Mouse (Mus musculus) ES-Bruce4 (cell line): ENCODE data around the gene Ifitm2. TPM values are rescaled to one million over a fixed set of nuclear protein-coding genes. Genes with fewer than 3 reads are reported as not detected.
A peak's percentile ranks its signal among the peaks of the same experiment; 100 is the strongest.

Source experiments
- H3K27ac ChIP-seq: 2 replicates; pipeline ENCODE4 v1.5.1; 2012; ENCODE audit warnings: low read length, inconsistent platforms; ENCODE audit not compliant: insufficient read depth
- H3K27me3 ChIP-seq: 2 replicates; pipeline ENCODE4 v1.6.1; 2012; ENCODE audit warnings: mild to moderate bottlenecking, low read length, inconsistent platforms; ENCODE audit not compliant: control insufficient read depth, poor library complexity, insufficient read depth, severe bottlenecking
- H3K36me3 ChIP-seq: 2 replicates; pipeline ENCODE4 v1.6.1; 2012; ENCODE audit warnings: inconsistent platforms, mild to moderate bottlenecking, low read length, moderate library complexity; ENCODE audit not compliant: control insufficient read depth, poor library complexity, insufficient read depth, severe bottlenecking
- H3K4me1 ChIP-seq: one replicate; pipeline ENCODE4 v1.8.1; 2011; ENCODE audit warnings: low read length; ENCODE audit not compliant: control insufficient read depth, insufficient read depth
- H3K4me3 ChIP-seq: 2 replicates; pipeline ENCODE4 v1.5.1; 2011; ENCODE audit warnings: low read depth, mild to moderate bottlenecking, low read length
- H3K9ac ChIP-seq: 2 replicates; pipeline ENCODE4 v1.6.1; 2012; ENCODE audit warnings: low read depth, mild to moderate bottlenecking, inconsistent platforms; ENCODE audit not compliant: poor library complexity, severe bottlenecking
- H3K9me3 ChIP-seq: replicated peaks from 2 replicates; pipeline ENCODE4 v1.6.1; 2012; ENCODE audit warnings: mild to moderate bottlenecking, low read length, inconsistent platforms; ENCODE audit not compliant: control insufficient read depth, poor library complexity, insufficient read depth, severe bottlenecking
- CTCF ChIP-seq: IDR thresholded peaks from one replicate; pipeline ENCODE4 v1.8.1; 2011; ENCODE audit warnings: low read depth, low read length
- EP300 ChIP-seq: IDR thresholded peaks from 2 replicates; pipeline ENCODE4 v1.6.1; 2011; ENCODE audit warnings: low read depth, low read length; ENCODE audit not compliant: insufficient read depth
- POLR2A ChIP-seq: IDR thresholded peaks from one replicate; pipeline ENCODE4 v1.8.1; 2011; ENCODE audit warnings: low read length; ENCODE audit not compliant: insufficient read depth
- polyA plus RNA-seq: library from polyadenylated mRNA; stranded (reverse); fragments of >200 nt; gene quantifications from 2 replicates; pipeline ENCODE4 v1.2.4, GENCODE M21; 2011; ENCODE audit warnings: low read depth; ENCODE audit not compliant: missing spikeins, insufficient read depth, insufficient read length

Ifitm2 gene
- polyA plus RNA-seq, 1 experiment: 720 TPM

DNA sequence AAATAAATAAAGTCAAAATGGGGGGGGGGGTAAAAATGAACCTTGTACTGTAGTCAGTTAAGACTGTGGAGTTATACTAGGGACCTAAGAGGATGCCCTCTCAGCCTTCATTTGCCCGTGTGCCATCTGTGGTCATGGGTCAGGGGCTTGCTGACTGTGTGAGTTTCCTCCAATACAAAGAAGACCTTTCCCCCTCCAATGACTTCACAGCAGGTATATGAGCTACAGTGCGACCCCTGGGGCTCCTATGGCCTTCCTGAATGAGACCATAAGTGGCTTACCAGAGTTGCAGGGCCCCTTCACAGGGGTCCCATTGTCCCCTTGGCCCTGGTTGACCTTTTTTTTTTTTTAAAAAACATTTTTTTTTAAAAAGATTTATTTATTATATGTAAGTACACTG lies 5.6 kb upstream of the Ifitm2 start:
- Histone ChIP-seq H3K27ac (peak overlapping the region; percentile 53; the same call in 1 of the 2 replicates), H3K9ac (no peak overlapping the region), H3K27me3 (no peaks in the 10 kb centered on the region), H3K36me3 (no peaks in the 10 kb centered on the region), H3K4me1 (peaks cover 9% of the 10 kb centered on the region), H3K4me3 (no peak overlapping the region), H3K9me3 (no peaks in the 10 kb centered on the region)
- TF ChIP-seq EP300 (peak; percentile 47; the same call in 1 of the 2 replicates), POLR2A (no peak)

DNA sequence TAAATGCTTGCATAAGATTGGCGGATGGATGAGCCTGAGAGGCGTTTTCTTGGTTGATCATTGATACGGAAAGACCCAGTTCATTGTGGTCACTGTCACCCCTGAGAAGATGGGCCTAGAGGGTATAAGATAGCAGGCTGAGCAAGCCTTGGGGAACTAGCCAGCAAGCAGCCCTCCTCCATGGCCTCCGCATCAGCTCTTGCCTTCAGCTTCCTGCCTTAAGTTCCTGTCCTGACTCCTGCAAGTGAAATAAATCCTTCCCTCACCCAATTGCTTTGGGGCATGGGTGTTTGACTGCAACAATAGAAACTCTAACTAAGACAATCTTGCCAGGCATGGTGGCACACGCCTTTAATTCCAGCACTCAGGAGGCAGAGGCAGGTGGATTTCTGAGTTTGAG lies 4.2 kb upstream of the Ifitm2 start:
- H3K9ac ChIP-seq: no peak overlapping the region
- no peaks in the 10 kb centered on the region for H3K9me3 ChIP-seq
- H3K27me3 ChIP-seq: no peaks in the 10 kb centered on the region
- TF ChIP-seq EP300 (peak; percentile 78), CTCF (no peak)
- H3K4me1 ChIP-seq: peaks cover 9% of the 10 kb centered on the region
- H3K27ac ChIP-seq: peak overlapping the region; percentile 99
- no peaks in the 10 kb centered on the region for H3K36me3 ChIP-seq
- H3K4me3 ChIP-seq: no peak overlapping the region

DNA sequence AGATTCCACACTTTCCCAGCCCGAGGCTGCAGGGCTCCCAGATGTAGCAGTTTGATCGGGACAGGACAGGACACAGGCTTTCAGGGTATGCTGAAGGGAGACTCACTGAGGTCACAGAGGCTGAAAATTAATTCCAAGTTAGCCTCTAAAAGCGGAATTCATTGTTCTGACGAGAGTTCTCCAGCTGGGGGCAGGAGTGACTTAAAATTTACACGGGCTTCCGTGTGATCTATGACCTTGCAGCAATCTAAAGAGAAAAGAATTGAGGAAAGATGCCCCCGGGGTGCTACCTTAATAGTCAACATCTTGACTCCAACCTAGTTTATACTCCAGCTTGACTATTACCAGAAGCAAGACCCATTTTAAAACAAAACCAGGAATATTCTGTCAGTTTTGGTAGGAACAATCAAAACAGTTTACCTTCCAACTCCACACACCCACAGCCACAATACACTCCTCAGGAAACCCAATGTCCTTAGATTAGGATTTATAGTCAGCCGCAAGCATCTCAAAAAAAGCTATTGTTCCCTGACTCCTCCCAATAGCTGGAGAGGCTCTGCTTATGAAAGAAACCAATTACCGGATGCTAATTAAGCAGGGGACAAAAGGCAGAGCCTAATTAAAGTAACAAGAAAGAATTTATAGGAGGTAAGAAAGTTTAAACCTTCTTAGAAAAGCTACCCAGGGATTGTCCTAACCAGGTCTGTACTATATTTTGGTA lies 3.6 kb upstream of the Ifitm2 start:
- Histone ChIP-seq H3K27me3 (no peaks in the 10 kb centered on the region), H3K9me3 (no peaks in the 10 kb centered on the region), H3K4me1 (peaks cover 8% of the 10 kb centered on the region), H3K9ac (peak overlapping the region; percentile 58), H3K27ac (peak overlapping the region; percentile 99), H3K36me3 (0 out of 2 replicates have a peak, but pooled peaks cover under 1% of the 10 kb centered on the region), H3K4me3 (no peak overlapping the region)
- TF ChIP-seq POLR2A (no peak), EP300 (no peak), CTCF (no peak)

DNA sequence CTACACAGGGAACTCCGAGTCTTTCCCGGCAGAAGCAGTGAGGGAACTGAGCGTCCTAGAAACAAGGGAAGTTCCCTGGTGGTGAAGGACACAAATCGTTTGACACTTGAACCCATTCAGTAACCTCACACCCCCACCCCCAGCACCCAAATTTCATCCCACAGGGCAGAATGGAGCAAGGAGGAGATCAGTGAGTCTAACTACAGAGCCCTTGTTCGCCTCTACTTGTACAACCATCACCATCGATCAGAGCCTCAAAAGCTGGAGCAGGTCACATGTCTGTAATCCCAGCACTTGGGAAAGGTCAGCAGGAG lies 726 bp upstream of the Ifitm2 start:
- Histone ChIP-seq H3K27ac (peak overlapping the region; percentile 96), H3K9ac (peak overlapping the region; percentile 82; the same call in 1 of the 2 replicates), H3K4me1 (peaks cover 13% of the 10 kb centered on the region), H3K27me3 (no peaks in the 10 kb centered on the region), H3K9me3 (no peaks in the 10 kb centered on the region), H3K4me3 (peak overlapping the region; percentile 53), H3K36me3 (peaks cover 13% of the 10 kb centered on the region)
- no peak for TF ChIP-seq CTCF
- TF ChIP-seq EP300: no peak
- no peak for TF ChIP-seq POLR2A

DNA sequence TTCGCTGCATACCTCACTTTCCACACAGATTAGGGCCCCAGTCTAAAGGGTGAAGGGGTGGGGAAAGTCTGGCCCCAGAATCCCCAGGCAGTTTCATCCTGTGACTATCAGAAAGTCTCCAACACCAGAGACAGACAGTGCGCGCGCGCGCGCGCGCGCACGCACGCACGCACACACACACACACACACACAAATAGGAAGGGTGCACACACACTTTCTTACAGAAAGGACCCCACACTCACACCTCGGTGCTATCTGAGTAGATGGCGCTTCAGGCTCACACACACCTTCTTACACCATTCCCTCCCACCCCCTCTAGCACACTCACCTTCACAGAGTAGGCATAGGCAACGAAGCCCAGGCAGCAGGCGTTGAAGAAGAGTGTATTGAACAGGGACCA lies 445 bp downstream of the Ifitm2 start:
- Histone ChIP-seq H3K27ac (peak overlapping the region; percentile 93), H3K36me3 (peaks cover 13% of the 10 kb centered on the region), H3K4me3 (peak overlapping the region; percentile 95), H3K9me3 (no peaks in the 10 kb centered on the region), H3K27me3 (no peaks in the 10 kb centered on the region), H3K4me1 (peaks cover 10% of the 10 kb centered on the region), H3K9ac (peak overlapping the region; percentile 82)
- TF ChIP-seq EP300 (no peak), CTCF (no peak), POLR2A (no peak)

DNA sequence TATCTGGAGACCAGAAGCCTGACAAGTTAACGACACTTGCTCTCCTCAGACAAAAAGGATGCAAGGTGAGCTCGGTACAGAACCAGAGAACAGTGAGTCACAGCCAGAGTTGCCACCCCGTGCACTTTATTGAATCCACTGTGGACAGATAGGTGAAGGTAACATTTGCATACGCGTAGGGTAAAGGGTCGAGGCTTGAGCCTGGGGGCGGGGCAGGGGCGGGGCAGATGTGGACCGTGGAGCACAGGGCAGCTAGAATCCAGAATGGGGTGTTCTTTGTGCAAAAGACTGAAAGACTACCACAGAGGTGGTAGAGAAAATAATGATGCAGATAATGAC lies 1.1 kb downstream of the Ifitm2 start:
- H3K4me1 ChIP-seq: peaks cover 8% of the 10 kb centered on the region

More for the DNA sequence above, 1.1 kb downstream of the Ifitm2 start:
- H3K27me3 ChIP-seq: no peaks in the 10 kb centered on the region
- no peaks in the 10 kb centered on the region for H3K9me3 ChIP-seq
- H3K27ac ChIP-seq: no peak overlapping the region
- peak overlapping the region; percentile 95 for H3K4me3 ChIP-seq
- TF ChIP-seq EP300: no peak
- H3K36me3 ChIP-seq: peaks cover 16% of the 10 kb centered on the region
- peak overlapping the region; percentile 82 for H3K9ac ChIP-seq
